Mouse (Mus musculus) liver, embryonic 14.5 days (tissue): ENCODE measurements around the gene Smndc1.

Experiments used
- CTCF ChIP-seq: IDR thresholded peaks from 2 replicates; pipeline ENCODE4 v1.5.1; 2016; ENCODE audit warnings: antibody characterized with exemption, low read depth, control low read depth
- EP300 ChIP-seq: IDR thresholded peaks from 2 replicates; pipeline ENCODE4 v1.6.1; 2016; ENCODE audit warnings: antibody characterized with exemption, low read depth

DNA sequence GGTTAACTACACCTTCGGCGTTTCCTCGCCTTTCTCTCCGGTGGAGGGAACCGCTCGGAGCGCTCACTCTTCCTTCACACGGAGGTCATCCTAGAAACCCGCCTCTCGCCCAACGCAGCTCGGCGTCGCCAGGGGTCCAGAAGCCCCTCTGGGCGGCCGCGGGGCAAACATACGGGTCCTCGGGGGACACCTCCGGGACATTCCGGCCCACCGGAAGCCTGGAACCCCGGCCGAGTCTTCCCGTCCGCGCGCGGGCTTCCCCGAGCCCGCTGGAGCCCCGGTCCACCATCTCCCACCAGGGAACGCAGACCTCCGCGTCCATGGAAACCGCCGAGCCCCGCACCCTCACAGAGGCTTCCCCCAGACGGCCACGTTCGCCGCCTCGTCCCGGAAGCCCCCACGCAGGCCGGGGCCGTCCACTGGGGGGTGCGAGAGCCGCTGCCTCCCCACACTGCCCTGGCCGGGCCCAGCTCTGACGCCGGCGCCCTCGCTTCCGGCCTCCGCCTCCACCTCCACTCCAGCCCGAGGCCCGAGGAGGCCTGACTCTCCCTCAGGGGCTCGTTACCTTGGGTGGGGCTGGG is 437 bp downstream of the Smndc1 start:
- no peak for TF ChIP-seq CTCF
- no peak for TF ChIP-seq EP300
